Mouse (Mus musculus): ENCODE measurements around the gene Alk. TPM values are rescaled to one million over a fixed set of nuclear protein-coding genes. Genes with fewer than 3 reads are reported as not detected.

Alk gene
- total RNA-seq, 2 experiments from 2014 or later = not detected

- DNase-seq = no peak
- intact Hi-C loops (cut with DNase I) = no loop called here
These were observed 189.8 kb downstream of the Alk start for GRCm38 (mm10) chr17:72414676-72415075.

GRCm38 (mm10) chr17:72404813-72405212, 199.6 kb downstream of the Alk start:
- intact Hi-C loops (cut with DNase I) = no loop called here
- DNase-seq = no peak

DNA sequence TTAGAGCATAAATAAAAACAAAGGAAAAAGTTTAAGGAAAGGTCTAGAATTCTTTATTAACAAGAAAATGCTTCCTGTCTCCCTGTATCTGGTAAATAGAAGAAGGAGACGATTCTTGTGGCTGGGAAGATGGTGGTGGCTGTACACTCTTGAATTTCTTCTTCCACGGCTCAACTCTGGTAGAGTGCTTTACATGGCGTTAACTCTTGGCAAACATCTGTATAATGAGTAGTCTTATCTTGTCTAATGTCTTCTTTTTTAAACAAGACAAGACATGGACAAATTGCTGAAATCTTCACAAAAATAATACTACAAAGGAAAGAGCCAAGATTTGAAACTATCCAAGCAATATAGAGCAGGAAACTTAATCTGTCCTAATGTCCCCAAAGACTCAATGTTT, 202.6 kb downstream of the Alk start:
- intact Hi-C loops (cut with DNase I) = no loop called here
- DNase-seq = no peak

- no peak for DNase-seq
- intact Hi-C loops (cut with DNase I) = no loop called here
These were observed 203.1 kb downstream of the Alk start for GRCm38 (mm10) chr17:72401349-72401748.

- DNase-seq = no peak
- intact Hi-C loops (cut with DNase I) = no loop called here
These were observed 204.9 kb downstream of the Alk start for GRCm38 (mm10) chr17:72399331-72400059.

GRCm38 (mm10) chr17:72395956-72396355, 208.5 kb downstream of the Alk start:
- no peak for DNase-seq

DNA sequence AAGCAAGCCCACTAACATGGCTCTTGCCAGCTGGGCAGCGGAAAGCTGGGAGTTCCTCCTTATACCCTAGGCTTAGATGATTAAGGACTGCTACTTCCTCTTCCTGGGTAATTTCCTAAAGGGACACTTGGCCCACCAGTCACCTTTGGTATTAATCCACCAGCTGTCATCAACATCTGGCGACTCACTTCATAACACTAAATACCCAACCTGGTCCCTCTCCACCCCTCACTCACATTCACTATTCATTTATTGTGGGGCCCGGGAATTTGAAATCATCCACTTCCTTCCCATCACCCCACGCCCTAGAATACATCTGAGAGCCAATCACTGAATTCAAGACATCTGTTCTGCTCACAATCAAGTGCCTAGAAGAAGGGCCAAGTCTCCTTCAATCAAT, 235.4 kb downstream of the Alk start:
- intact Hi-C loops (cut with DNase I) = no loop called here
- DNase-seq = no peak

More at GRCm38 (mm10) chr17:72395956-72396355, 208.5 kb downstream of the Alk start:
- intact Hi-C loops (cut with DNase I) = no loop called here

- DNase-seq = peak in 1 of 2 experiments; percentile 4
- intact Hi-C loops (cut with DNase I) = no loop called here
These were observed 241.5 kb downstream of the Alk start for GRCm38 (mm10) chr17:72362811-72363496.

- peak; percentile 20 to 24 for DNase-seq
- intact Hi-C loops (cut with DNase I) = no loop called here
These were observed 242.5 kb downstream of the Alk start for GRCm38 (mm10) chr17:72361961-72362360.

GRCm38 (mm10) chr17:72356759-72357302, 247.6 kb downstream of the Alk start:
- DNase-seq = no peak
- intact Hi-C loops (cut with DNase I) = no loop called here

GRCm38 (mm10) chr17:72339437-72339836, 265.0 kb downstream of the Alk start:
- DNase-seq = no peak
- intact Hi-C loops (cut with DNase I) = no loop called here

DNA sequence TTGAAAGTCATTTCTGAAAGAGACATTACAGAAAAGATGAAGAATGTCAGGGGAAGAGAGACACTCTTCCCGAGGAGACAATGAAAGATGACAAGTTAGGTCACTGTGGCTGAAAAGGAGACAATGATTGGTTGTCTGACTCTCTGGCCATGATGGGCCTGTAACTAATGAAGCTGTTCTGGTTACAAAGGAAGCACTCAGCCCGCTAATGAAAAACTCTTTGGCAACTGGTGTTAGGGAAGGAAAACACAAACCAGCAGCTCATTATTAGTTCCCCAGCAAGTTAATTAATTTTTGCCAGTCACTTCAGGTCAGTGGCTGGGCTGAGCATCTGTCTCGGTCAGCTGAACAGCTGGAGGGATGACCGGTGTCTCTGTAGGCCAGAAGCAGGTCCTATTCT, 271.5 kb downstream of the Alk start:
- intact Hi-C loops (cut with DNase I) = no loop called here
- no peak for DNase-seq

- intact Hi-C loops (cut with DNase I) = no loop called here
- DNase-seq = no peak
These were observed 278.5 kb downstream of the Alk start for GRCm38 (mm10) chr17:72325941-72326340.

DNA sequence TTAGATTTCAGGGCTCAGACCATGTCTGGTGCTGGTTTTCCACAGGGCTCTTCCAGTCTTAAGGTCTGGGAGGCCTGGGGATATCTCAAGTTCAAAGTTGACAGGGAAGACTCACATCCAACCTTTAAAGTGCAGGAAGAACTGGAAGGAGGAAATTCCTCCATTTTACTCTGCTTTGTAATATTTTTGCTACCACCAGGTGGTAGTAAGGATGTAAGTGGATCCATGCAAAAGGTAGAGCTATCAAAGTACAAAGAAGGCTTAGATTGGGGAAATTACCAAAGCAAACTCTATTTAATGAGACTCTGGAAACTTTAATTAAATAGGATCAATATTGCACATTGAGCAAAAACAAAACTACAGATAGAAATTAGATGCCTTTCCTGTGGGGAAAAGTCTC, 284.9 kb downstream of the Alk start:
- intact Hi-C loops (cut with DNase I) = loop anchor here (5.0 kb wide), 1 partner anchor 203 kb away; no protein-coding TSS in a partner anchor
- DNase-seq = no peak

- intact Hi-C loops (cut with DNase I) = no loop called here
- no peak for DNase-seq
These were observed 304.8 kb downstream of the Alk start for GRCm38 (mm10) chr17:72299651-72300050.

DNA sequence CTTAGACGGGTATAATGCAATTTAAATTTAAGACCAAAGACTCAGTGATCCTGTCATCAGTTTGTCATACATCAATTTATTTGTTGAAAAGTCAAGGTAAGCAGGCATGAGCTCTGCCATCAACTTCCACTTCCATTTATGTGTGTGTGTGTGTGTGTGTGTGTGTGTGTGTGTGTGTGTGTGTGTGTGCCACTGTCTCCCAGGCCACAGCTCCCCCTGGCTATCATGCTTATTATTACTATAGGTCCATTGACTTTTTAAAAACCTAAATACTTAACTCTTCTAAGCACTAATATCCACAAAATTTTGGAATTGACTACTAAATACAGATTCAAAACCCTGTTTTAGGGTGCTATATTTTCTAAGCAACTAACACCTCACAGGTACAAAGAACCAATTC, 308.1 kb downstream of the Alk start:
- no peak for DNase-seq
- intact Hi-C loops (cut with DNase I) = no loop called here

DNA sequence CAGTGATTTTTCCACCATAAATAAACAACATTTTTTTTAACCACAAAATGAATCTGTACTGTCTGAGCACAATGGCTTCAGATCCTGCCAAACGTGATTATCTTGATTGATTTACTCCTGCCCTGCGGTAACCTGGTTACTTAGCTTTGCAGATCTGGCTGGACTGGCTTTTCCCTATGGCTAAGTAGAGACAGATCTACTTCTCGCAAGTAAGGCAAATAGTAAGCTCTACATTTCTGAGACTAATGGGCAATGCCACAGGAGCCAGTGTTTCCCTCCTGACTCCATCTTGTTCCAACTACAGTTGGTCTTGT, 311.2 kb downstream of the Alk start:
- DNase-seq = no peak
- intact Hi-C loops (cut with DNase I) = no loop called here

GRCm38 (mm10) chr17:72292444-72293266, 311.8 kb downstream of the Alk start:
- intact Hi-C loops (cut with DNase I) = no loop called here
- DNase-seq = no peak

- intact Hi-C loops (cut with DNase I) = no loop called here
- DNase-seq = no peak
These were observed 318.5 kb downstream of the Alk start for GRCm38 (mm10) chr17:72285961-72286360.

GRCm38 (mm10) chr17:72278296-72278695, 326.1 kb downstream of the Alk start:
- intact Hi-C loops (cut with DNase I) = no loop called here
- DNase-seq = no peak

DNA sequence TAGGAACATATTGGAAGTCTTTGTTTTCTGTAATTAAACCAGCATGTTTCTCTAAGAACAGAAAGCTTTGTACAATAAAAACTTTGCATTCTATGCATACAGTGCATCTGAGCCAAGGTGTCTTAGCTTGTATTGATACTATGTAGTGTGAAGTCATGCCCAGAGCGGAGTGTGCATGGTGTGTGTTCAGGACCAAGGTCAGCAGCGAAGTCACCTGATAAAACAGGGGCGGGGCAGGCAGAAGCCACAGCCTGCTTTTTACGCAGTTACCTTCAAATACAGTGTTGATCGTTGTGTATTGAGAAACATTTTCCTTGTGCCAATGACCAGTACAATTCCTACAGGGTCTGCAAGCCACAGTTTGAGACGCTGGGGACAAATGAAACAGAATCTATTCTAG, 327.6 kb downstream of the Alk start:
- intact Hi-C loops (cut with DNase I) = no loop called here
- no peak for DNase-seq

All from heart, postnatal 10 days (tissue).